Mouse (Mus musculus) frontal cortex, adult 2 months (tissue): ENCODE data around the gene Cyfip2. TPM values are rescaled to one million over a fixed set of nuclear protein-coding genes. Genes with fewer than 3 reads are reported as not detected.
"Not testable (repeated sequence)": the region's sequence is repeated elsewhere in the genome, so short reads cannot be mapped to it uniquely, and the experiment has no call there.

Source experiments
- DNase-seq, 2 experiments: peaks; one replicate each; pipeline ENCODE4 v3.0.0; 2022; ENCODE audit warnings: low spot score in 1 of 2; ENCODE audit errors: extremely low spot score in 1 of 2
- polyA plus RNA-seq: library from polyadenylated mRNA; depleted of rRNA; stranded (reverse); fragments of >200 nt; gene quantifications from 2 replicates; pipeline ENCODE4 v1.2.3, GENCODE M21; 2012

The Cyfip2 gene
- polyA plus RNA-seq, 1 experiment, result 223 TPM

DNA sequence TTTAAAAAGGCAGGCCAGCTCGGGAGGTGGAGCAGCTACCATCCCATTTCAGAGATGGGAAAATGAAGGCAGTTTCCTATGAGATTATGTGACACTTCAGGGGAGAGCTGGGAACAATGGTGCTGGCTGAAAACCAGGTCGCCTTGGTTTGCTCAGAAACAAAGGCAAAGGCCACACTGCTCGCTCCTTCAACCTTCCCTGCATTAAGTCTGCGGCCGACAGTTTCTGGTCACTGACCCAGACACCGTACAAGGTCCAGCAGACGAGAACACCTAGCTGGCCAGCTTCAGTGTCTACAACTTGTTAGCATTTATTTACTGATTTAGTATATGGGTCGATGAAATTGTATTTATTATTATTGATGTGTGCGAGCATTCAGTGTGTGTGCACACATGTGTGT is 107.8 kb downstream of the Cyfip2 start:
- no peak for DNase-seq

DNA sequence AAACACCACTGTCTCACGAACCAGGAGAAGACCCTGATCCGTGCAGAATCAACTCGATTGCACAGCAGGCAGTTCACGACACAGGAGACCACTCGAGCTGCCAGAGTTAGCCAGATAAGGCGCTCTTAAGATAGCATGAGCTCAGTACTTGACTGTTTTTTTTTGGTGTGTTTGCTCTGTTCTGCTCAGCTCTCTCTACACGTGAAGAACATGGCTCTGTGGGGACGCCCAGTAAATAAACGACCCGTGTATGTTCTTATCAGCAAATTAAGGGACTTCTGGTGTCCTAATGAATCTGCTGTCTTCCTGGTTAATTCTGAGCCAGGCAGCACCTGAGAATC is 110.1 kb downstream of the Cyfip2 start:
- DNase-seq, result no peak

DNA sequence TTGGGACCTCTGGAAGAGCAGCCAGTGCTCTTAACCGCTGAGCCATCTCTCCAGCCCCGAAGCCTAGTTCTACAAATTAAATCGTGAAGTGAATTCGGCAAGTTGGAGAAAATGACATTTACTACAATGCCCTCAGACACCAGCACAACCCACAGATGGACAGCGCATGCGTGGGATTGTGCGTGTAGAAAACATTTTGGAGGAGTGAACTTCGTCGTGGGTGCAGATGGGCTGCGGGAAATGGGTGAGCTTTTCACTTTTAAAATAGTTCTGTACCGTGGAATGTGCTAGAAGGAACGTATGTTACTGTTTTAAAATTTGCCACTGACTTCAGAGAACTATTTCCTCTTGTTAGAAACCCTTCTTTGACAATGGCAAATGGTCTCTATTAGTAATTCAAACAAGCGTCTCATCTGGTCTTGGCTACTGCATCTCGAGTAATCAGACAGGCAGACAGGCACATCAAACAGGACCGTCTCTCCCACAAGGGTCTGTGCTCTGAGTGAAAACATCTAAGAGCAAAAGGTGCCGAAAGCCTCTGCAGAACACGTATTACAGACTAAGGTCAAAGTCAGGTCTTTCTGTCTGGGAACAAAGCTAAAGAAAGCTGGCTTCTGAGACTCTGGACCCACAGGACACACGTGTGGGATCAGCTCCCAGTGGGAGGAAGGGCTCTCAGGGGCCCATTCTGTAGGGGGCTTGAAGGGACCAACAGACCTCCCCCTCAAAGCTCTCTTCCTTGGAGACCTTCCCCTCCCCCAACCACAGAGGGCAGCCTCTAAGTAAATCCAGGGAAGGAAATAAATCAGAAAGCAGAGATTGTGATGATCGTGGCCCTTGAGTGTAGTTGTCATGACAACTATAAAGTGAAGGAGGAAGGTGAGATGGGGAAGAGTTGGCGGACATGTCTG is 110.8 kb downstream of the Cyfip2 start:
- DNase-seq, result peak; percentile 67 to 83

DNA sequence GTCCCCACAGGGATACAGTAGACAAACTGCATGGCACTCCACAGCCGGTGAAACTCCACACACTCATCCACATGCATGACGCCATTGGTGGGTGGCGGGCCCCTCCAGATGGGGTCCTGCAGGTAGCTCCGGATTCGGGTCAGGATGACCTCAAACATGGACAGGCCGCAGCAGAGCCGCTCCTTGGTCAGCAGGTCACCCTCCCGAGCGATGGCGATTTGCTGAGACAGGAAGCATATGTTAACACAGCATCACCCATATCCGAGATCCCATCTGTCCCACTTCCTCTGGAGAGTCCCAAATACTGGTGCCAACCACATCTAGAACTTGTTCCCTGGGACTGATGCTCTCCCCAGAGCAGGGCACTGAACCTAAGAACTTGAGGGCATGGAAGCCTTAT is 112.0 kb downstream of the Cyfip2 start:
- no peak for DNase-seq

DNA sequence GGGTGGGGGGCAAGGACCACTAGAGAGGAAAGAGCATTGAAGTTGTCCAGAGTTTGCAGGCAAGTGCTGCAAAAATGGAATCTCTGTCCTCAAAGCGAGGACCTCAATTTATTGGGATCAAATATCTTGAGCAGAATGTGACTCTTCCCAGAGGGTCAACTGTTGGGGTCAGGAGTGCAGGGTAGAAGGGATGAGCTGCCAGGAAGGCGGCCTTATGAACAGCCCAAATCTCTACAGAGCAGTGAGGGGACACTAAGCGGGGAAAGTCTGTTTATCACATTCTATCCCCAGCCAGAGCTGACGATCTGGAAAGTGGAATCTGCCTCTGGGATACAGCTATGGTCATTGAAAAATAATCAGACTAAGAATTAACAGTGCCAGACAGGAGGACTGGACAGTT is 118.5 kb downstream of the Cyfip2 start:
- DNase-seq, result no peak

DNA sequence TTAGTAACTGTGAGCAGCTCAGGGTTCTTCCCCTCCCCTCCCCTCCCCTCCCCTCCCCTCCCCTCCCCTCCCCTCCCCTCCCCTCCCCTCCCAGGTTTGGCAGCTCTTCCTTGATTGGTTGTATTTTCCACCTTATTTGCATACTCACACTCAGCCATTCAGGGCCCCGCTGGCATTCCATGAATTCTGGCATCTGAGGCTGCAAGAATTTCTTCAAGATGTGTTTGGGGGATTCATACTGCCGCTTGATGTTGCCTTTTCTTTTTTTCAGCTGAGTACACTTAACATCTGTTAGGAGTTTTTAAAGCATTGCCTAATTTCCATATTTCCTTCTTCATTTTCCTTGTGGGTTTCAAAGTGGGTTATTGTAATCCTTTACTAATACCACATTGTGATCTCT is 124.4 kb downstream of the Cyfip2 start:
- DNase-seq, result peak in 1 of 2 experiments; percentile 39

DNA sequence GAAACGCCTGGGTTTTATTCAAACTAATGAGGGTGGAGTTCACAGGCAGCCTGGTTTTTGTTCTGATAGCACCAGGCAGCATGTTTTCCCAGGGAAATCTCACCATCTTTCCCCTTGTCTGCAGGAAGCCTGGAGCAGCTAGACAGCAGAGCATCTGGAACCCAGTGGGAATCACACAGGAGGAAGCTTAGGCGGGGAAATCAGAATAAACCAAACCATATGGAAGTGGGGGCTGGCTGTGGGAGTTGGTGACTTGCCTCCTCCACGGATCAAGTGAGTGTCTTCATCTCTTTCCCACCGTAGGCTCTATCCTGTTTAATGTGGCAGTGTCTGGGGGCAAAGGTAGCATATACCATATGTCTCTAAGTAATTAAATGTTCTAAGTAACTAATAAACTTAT is 127.2 kb downstream of the Cyfip2 start:
- DNase-seq, result peak in 1 of 2 experiments; percentile 68

DNA sequence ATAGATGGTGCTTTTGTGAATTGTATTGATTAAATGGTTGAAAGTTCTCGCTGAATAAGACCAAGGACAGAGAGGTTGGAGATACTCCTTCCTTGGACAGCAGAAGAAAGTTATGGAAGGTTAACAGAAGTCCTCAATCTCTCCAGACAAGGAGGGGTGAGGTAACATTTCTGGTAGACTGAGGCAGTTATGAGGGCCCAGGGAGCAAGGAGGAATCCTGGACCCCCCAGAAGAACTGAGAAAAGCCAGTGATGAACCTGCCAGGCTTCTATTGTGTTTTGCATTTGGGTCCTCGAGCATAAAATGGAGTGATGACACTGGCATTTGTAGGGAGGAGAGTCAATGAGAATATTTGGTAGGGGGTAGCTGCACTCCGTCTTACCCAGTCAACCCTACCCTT is 127.7 kb downstream of the Cyfip2 start:
- no peak for DNase-seq

DNA sequence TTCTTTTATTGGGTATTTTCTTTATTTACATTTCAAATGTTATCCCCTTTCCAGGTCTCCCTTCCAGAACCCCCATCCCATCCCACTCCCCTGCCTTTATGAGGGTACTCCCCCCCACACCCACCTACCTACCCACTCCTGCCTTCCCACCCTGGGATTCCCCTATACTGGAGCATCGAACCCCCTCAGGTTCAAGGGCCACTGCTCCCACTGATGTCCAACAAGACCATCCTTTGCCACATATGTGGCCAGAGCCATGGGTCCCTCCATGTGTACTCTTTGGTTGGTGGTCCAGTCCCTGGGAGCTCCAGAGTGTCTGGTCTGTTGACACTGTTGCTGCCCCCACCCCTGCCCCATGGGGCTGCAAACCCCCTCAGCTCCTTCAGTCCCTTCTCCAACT is 130.6 kb downstream of the Cyfip2 start:
- DNase-seq, result not testable (repeated sequence)

DNA sequence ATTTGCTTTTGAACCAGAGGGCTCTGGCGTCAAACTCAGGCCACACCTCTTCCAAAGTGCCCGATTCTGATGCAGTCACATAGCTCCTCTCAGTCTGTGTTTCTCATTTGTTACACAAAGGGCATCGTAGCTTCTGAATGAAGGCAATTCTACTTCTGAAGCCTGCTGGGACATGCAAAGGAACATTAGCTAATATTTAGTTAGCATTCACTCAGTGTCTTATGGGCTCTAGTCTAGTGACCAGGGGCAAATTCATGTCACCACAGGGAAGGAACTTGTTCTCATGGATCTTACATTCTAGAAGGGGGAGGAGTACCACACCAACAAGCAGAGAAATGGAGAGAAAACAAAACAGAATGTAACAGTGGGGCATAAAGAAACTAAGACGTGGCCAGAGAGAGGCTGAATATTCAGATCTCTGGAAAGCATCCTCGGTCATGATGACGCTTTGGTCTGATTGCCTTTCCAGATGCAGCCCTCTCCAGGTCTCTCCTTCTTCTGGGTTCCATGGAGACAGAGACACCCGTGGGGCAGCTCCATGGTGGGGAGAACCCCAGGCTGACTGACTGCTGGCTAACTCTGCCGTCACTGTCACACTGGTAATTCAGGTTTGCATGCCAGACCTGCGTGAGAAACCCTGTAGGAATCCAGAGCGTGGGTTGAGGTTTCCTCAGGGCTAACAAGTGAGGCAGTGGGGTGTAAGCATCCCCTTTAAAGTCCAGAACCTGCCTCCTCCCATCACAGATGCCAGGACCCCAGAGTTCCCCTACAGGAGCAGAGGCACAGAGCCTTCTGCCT is 135.2 kb downstream of the Cyfip2 start:
- DNase-seq, result no peak

DNA sequence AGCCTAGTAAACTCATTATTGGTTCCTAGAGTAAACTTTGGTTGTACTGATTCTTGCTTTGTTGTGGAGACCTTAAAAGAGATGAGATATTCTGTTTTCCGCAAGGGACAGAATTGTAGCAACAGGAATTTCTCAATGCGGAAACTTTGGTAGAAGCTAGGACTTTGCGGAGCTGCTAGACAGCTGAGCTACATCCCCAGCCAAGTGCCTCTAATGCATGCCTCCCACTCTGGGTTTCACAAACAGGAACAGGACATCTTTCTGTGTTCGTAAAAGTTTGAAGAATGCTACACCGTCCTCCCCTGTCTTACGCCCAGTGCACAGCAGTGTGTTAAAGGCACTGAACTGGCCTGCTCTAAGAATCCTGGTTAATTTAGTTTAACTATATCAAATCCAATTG is 136.5 kb downstream of the Cyfip2 start:
- DNase-seq, result no peak

DNA sequence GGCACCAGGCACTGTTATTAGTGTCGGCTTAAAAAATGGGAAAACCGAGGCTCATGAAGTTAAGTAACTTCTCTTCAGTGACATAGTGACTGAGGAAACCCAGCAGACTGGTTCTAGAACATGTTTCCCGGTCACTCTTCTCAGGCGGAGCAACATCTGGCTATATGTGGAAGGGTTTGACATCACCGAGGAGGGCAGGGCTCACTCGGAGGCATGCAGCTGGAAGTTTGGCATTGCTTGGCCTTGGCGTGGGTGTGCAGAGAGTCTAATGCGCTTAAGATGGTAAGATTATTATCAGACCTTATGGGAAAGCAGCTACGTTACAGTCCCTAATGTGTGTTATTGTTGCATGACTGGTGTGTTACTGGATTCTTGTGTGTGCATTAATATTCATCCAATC is 140.5 kb downstream of the Cyfip2 start:
- DNase-seq, result no peak

DNA sequence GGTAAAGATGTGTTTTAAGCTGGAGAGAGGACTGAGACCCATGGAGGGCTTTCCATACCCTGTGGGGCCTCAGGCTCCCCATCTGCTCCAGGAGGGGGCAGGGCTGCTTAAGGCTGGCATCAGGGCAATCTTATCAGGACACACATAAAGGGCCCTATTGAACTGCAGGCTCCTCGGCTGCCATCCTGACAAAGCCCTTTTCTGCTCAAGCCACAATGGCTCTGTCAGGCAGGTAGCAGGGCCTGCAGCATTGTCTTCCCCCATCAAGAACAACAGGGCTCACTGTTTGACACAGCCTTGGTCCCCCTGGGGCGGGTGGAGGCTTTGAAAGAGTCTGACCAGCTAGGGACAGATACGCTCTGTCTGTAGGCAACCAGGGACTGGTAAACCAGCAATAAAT is 142.8 kb downstream of the Cyfip2 start:
- DNase-seq, result peak in 1 of 2 experiments; percentile 17

DNA sequence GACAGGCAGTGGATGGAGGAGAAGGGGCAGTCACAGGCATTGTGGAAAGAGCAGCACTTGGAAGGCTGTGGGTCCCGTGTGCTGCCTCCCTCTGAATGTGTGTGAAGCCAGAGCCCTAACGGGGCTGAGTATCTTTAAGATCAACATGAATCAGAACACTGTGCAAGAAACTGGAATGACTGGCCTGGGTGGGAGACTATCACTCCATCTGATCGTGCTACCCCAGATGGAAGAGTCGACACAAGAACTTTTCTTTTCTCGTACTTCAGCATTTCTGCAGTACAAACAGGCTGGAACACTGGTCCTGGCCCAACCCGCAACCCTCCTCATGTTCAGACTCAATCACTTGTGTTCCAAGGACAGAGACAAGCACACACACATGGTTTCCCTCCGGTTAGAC is 144.2 kb downstream of the Cyfip2 start:
- no peak for DNase-seq

DNA sequence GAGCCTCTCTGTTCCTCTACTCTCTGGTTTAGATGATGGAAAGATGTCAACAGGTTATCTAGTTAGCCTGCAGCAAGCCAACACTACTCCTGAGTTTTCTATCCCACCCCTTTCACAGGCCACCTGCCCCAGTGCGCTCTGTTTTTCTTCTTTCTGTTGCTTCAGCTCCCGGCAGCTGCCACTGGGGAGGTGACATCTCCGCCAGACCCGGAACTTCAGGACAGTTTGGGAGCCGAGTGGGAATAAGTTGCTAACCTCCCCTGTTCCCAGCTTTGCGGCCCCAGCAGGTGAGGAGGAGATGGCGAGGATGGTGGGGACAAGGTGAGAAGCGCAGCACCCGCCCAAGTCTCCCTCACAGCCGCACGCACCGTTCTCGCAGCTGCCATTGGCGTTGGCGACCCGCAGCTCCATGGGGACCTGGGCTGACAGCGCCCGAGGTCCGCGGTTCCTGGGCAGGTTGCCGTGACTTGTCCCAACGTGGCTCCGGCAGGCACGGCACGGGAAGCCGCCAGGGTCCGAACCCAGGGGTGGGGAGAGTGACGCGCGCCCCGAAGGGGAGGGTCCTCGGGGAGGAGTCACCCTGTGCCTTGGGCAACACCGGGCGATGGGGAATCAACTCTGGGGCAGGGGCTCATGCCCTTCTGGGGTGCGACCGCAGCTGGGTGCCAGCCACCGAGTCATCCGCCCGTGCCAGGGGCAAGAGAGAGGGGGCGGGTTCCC is 146.6 kb downstream of the Cyfip2 start, which contains the start of gene Nipal4:
Gene Nipal4 (minus strand): TSS at position 643 of the 720 bp plus-strand sequence.
- peak in 1 of 2 experiments; percentile 11 for DNase-seq

DNA sequence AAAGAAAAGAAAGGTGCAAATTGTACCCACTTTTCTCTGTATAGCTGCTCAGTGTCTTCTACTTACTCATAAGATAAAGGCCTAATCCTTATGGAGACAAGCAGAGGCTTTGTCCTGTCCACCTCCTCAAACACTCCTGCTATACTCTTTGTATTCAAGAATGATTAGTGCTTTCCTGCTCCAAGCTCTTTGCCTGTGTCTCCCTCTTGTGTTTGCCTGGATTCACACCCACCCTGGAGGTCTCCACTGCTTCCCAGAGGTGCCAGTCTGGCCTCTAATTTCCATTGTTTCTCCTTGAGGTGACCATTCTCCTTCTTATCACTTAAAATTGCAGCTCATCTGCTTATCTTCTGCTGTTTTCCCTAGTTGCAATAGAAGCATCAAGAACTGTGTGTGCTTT is 155.2 kb downstream of the Cyfip2 start:
- DNase-seq, result no peak

DNA sequence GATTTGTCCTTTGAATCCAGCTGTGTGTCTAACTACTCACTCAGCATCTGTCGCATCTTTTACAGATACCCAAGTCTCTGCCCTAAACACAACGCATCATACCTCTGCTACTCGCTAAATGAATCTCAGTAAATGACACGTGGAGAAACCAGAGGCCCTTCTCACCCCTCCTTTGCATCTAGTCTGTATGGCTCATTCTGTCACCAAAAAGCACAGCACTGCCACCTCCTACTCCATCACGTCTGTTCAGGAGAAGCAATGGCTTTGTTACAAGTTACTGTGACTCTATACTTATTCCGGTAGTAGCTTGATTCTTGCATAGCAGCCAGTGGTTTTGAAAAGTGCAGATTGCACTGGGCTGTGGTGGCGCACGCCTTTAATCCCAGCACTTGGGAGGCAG is 155.7 kb downstream of the Cyfip2 start:
- DNase-seq, result peak; percentile 44 to 60

DNA sequence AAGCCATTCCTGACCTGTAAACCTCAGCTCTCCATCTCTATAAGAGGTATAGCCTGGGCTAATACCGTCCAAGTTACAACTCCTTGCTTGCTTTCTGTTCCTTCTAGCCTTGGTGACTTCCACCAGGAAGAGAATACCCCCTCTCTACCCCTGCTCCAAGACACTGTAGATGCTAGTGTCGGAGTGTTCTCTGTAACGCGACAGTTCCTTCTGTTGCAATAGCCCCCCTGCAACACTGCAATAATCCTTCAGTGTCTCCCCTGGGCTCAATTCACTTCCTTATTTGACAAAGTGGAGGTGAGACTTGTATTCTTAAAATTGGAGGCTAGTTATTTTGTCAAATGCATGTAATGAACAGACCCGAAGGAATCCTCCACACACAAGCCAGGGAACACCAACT is 166.0 kb downstream of the Cyfip2 start:
- DNase-seq, result no peak

DNA sequence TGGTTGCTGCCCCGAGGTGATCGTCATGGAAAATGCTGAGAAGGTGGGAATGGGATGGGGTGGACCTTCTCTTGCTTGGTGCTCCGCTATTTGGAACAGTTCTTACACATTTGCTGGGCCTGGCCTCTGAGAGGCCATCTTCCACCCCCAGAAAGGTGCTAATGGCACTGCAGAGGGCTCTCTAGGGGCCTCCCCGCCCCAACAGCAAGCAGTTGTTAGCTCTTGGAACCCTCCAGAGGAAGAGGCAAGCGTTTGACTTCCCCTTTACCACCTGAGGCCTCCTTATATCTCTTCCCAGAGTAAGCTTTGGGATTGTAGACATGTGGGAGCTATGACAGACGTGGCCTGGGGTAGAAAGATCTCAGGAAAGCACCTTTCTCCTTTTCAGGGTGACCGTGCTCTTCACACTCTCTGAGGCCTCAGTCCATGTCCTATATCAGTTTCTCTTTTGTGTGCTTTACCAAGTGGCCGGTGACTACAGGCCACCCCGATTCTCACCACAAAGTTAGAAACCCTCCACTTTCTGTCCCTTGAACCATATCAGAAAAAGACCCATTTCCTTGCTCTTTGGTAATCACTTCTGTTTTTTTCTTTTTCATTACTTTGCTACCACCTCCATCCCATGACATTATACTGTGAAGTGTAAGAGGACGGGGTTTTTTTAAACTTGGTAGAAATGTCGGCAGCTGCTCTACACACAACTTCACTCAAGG is 167.3 kb downstream of the Cyfip2 start:
- no peak for DNase-seq
